Mouse (Mus musculus) c-Kit-negative CD71-positive TER-119-positive erythroid progenitor cells, embryonic 14.5 days (primary cell): ENCODE results near the gene Mpp6.

Experiments used
- DNase-seq: peaks from one replicate; pipeline ENCODE4 v3.0.0-alpha.2; 2013; ENCODE audit warnings: low read depth, low spot score

Gene Mpp6

DNA sequence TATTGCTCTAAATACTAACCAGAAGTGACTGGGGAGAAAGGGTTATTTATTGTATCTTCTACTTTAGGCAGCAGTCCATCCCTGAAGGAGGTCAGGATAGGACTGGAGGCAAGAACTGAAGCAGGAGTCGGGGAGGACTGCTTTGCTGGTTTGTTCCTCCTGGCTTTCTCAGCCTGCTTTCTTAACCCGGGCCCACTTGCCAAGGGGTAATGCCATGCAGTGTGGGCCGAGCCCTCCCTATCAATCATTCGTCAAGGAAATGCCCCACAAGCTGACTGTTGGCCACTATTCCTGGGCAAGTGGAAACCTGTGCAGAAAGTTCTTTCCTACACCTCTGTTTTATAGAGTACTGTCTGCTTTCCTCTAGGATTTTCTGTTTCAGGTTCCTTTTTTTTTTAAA is 39.3 kb downstream of the Mpp6 start:
- no peak for DNase-seq

DNA sequence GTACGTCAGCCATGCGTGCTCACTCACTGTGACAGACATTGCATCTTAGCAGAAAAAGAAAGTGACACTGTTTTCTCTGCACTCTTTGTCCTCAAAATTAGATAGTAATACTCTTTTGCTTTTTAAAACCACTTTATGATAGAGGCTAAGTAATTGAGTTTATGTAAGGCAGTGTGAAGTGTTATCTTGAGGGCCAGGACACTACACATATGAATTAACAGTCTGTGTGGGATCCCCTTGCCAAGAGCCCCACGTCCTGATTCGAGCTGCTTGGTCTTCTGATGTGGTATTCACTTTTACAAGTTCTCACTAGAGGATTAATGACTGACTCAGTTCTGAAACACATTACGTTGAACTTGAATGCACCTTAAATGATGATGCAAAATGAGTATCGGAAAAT is 49.8 kb downstream of the Mpp6 start:
- DNase-seq = no peak

DNA sequence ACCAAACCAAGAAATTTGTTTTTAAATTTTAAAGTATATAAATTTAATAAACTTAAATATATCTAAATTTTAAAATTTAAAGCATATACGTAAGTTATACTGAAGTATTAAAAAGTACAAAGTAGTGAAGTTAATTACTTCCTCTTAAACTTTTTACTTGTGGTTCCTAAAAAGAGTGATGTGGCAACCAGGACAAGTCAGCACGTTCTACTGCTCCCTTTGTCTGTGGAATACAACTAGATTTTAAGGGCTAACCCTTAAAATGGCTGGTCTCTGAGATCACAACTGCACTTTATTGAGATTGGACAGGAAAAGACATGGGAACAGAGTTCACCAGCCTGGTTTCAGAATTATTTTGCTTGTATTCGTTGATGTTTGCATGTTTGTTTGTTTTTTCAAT is 53.0 kb downstream of the Mpp6 start:
- DNase-seq = no peak

DNA sequence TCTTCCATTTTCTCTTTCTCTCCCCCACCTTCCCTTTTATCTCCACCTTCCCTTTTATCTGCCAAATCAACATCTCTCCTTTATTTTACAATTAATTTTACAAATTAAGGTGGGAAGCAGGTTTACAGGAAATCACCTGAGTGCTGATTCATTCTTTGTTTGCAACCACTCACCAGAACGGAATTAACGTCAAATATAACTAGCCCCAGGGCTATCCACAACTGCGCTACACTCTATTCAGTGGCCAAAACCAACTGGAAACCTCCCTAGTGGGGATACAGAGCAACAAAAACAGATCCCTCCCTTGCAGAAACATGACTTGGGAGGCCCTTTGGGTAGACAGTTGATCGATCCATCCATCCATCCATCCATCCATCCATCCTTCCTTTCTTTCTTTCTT is 58.8 kb downstream of the Mpp6 start:
- no peak for DNase-seq

DNA sequence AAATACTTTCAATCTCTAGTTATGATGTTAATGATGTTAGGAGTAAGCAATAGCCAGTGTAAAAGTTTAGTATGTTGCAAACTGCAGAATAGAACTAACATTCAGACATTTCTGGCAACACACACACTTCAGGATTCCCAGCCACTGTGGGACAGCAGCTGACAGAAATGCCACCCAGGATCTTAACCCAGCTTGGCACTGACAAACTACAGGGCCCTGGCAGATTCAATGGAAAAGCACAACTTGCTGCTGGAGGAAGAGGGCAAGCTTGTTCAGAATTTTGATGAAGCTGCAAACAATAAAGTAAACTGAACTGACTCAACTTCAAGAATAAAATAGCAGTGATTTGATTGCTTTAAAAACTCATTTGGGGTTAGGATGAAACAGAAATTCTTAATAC is 59.7 kb downstream of the Mpp6 start:
- DNase-seq = no peak

DNA sequence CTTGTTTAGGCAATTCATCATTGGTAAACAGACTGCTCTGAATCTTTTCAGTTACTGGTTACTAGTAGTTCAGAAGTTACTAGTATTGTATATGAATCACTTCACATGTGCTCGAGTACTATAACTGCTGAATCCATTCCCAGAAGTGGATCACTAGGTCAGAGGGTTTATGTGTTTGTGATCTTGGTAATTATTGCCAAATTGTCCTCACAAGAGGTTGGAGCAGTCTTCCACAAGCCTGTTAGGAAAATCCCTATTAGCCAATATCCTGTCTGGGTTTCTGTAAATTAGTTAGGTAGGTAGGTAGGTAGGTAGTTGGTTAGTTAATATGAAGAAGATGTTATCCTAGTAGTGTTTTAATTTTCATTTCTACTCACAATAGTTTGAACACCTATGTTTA is 65.7 kb downstream of the Mpp6 start:
- no peak for DNase-seq

DNA sequence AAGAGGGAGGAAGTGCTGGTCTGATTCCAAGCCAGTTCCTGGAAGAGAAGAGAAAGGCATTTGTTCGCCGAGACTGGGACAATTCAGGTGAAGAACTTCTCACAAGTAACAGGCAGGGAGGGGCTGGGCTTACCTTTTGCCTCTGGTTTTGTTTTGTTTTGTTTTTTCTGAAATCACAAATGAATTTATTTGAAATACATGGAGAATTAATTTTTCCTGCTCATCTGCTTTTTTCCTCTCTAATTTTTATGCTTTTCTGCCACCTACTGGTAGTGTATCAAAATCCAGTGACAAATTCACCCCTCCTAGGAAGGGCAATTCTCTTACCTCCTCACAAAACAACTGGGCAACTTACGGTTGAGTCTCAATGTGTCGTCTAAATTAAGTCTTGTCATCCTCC is 70.1 kb downstream of the Mpp6 start:
- no peak for DNase-seq

DNA sequence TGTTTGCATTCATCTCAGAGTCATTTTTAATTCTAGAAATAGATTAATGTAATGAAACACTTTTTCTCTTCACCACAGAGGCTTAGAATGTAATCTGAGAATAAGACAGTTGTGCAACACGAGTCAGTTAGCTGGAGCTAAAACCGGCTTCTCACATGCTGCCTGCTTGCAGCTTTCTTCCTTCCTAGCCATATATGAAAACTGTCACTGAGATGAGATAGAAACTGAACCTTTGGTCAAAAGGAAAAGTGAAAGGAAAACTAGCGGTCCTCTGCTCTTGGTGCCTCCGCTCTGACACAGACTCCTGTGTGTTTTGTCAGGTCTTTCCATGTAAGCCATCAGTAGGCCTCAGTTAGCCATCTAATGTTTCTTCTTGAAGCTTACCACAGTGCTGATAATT is 77.9 kb downstream of the Mpp6 start:
- no peak for DNase-seq

DNA sequence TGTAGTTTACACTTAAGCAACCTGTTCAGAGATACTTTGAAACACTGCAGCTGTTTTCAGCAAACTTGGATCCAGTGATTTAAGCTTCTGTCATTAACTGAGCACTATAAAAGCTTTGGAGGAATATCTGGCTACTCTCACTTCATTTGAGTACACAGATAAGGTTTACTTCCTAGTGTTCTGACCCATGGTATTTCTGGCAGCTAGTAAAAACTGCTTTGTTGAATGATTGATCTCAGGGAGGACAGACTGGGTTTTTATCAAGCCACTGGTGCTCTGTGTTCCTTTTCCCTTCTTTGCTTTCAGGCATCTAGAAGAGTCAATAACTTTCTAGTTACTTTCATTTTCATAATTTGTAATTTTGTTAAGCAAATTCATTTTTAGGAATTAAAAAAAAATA is 79.3 kb downstream of the Mpp6 start:
- no peak for DNase-seq

DNA sequence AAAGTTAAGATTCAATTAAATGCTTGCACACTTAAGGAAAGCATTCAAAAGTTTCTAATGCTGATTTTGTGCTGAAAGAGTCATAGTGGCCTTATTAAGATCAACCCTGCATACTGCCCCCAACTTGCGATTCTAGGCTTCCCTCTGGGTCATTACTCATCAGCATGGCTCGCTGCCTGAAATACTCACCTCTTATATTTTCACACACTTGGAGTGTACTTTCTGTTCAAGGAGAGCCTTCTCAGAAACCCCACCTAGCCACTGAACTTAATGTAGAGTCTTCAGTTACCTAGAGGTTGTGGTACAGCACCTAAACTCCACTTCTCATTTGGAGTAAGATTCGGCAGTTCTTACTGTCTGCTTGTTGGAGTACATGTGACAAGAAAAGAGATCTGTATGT is 81.6 kb downstream of the Mpp6 start:
- DNase-seq = no peak

DNA sequence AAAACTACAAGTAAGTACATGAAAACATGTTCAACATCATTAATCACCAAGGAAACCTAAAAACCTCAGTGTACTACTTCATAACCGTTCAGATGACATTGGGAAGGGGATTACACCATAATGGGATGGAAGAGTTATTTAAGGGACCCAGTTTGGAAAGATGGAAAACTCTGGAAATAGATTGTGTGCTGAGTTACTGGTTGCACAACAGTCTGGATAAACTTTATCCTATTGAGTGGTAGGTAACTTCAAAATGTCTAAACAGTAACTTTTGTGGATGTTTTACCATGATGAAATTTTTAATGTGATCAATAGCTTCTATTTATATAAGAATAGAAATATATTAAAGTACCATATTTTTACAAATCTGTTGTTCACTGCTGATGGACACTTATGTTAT is 82.1 kb downstream of the Mpp6 start:
- no peak for DNase-seq

DNA sequence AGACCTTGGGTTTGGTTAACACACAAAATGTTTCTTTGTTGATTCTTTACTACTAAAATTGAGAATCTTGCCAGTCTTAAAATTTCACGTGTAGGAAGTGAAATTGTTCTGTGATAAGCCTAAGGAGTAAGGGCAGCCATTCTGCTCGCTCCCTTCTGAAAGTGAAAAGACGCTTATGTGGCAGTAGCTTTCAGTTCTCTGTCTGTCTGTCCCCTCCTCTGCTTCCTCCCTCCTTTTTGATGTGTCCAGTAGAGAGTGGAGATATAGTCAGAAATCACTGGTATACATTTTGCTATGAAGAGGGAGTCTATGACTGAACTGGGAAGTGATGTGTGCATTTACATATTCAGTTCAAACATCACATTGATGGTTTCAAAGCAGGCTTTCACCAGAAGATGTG is 82.8 kb downstream of the Mpp6 start:
- no peak for DNase-seq

DNA sequence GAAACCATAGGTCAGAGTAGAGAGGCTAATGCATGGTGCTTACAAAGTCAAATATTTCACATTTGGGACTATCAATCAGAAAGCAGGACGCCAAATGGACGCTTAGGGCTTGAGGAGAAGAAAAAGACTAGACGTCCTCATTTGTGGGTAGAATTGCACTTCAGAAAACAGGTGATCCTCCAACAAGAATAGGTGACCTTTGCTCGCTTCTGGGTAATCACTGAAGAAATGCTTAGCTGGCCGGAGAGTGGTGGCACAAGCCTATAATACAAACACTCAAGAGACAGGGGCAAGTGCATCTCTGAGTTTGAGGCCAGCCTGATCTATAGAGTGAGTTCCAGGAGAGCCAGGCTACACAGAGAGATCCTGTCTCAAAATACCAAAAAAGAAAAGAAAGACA is 83.8 kb downstream of the Mpp6 start:
- DNase-seq = no peak

DNA sequence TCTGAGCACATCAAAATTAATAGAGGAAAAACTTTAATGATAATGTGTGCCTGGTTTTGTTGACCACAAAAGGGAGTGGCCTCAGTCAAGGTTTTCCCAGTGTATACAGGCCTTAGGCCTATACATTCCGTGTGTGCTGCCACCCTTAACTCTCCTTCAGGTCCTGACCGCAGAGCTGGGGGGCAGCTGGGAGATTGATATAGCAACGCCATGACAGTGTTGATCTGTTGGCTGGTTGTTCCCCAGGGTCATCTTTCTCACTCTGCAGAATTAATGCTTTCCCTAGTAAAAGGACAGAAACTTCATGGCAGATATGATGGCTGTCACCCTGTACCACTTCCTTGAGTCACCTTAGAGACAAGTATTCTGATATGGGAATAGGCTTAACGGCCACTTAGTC is 94.3 kb downstream of the Mpp6 start:
- no peak for DNase-seq

DNA sequence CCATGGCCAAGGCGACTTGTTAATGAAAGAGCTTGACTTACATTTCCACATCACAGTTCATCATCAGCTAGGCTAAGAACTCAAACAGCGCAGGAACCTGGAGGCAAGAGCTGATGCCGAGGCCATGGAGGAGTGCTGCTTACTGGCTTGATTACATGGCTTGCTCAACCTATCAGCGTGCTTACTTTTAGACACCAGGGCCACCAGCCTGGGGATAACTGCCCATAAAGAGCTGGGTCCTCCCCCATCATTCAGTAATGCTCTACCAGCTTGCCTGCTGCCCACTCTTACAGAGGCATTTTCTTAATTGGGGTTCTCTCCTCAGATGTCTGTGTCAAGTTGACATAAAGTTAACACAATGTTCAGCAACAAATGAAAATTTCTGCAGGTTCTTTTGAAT is 95.1 kb downstream of the Mpp6 start:
- no peak for DNase-seq

DNA sequence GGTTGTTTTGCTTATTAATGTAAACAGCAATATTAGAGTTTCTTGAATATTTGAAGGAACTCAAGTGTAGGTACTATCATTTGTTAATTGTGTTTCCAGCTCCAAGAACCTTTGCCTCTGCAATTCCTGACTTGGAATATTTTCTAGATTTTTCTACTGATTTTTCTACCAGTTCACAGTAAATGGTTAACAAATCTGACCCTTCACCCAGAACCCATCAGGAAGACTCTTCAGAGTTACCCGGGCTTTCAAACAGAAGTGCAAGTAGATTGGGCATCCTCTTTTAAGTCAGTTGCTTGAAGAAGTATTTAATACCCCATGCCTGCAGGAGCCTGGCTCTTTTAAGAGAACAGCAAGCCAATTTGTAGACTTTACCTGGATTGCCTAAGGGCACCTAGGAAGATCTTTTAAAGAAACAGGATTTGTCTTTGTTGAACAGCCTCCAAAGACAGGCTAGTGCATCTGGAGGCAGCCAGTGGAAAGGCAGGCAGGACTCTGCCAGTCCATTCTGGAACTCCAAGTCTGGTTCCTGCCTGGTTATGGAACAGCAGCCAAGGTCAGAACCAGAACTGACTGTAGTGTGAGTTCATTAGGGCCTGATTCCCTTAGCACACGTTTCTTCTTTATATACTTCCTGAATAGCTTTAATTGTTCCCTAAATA is 104.8 kb downstream of the Mpp6 start:
- DNase-seq = no peak

DNA sequence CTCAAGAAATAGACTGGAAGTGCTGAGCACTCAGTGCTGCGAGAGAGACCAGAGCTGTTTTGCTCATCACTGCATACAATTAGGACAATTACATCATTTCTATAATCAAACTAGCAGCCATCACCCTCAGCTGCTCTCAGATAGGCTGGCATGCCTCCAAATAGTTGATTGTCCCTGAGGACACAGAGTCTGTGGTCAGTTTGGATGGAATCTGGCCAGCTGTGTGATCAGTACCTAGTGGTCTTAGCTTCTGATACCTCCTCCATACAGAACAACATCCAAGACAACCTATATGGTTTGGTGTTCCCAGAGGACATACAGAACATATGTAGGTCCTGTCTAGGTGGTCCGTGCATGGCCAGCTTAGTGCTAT is 105.3 kb downstream of the Mpp6 start:
- no peak for DNase-seq

DNA sequence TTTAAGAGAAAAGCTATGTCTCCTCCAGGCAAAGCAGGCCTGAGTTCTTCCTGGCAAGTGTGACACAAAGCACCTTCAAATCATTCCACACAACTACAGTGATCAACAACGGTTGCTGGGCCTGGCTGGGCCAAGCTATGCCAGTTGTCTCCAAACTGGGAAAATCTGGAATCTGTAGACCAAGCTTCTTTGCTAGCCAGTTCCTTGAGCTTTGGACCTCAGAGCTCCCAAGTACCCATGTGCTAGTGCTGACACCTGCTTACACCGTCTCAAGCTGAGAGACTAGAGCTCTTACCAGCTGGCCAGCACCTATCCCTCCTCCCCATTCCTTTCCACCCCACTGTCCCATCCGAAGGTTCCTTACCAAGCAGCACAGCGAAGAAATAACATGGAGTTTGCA is 105.9 kb downstream of the Mpp6 start:
- no peak for DNase-seq

DNA sequence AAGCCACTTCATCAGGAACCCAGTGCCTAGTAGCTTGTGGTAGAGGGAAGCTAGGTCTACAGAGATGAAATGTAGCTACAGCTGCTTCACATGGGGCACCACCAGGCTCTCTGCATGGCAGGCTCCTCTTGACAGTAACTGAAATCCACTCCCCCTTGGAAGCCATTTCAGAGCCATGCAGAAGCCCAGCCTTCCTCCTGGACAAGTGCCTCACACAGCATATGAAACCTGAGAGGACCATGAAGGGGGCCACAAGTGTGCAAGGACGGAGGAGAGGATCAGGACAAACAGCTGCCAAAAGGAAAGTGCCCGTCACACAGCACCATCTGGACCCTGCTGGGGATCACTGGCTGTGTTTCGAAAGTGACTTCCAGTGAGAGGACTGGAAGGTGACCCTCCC is 108.6 kb downstream of the Mpp6 start:
- DNase-seq = no peak

DNA sequence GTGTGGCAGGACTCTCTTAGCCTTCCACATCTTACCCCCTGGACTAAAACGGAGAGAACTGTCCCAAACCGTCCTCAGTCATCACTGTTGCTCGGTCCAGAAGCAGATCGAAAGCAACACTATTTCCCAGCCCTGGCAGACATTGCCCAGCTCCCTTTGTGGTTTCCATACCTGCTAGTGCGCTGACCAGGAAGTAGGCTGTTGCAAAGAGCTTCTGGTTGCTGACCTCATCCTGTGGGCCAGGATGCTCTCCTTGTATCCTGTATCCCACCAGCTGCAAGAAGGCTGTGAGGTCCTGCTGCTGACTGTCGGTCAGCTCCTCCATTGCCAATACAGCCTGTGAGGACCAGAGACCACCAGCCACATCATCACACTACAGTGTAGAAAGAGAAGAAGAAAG is 109.0 kb downstream of the Mpp6 start:
- DNase-seq = no peak

DNA sequence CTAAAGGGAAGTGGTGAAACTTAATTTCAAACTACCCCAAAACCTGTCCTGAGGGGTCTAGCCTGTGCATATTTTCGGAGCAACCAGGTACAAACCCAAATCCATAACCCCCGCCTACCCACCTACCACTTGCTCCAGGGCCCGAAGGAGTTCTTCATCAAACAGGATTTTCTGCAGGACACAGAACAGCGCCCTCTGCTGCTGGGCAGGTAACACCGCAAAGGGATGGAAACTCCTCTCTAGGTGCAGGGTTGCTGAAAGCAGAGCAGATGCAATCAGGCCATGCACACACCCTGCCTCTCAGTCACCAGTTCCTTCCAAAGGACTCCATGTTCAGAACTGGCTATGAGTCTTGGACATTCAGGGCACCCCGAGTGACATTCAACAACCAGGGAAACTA is 110.8 kb downstream of the Mpp6 start:
- DNase-seq = no peak

DNA sequence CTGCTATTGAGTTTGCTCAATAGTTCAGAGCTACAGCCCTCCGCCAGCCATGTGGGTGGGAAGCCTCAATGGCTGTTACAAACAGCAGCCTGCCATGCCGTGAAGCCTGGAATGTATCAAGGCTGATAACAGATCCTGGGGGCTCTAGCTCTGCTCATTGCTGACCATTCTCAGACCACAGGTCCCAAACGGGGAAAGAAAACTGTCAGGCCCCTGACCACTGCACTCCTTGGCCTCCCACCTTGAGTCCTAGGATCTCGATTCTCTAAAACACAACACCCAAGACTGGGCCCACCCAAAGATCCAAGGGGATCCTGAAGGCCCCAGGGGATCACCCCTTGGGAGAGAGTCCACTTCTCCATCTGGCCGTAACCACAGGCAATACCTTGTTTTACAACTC is 112.3 kb downstream of the Mpp6 start:
- no peak for DNase-seq

DNA sequence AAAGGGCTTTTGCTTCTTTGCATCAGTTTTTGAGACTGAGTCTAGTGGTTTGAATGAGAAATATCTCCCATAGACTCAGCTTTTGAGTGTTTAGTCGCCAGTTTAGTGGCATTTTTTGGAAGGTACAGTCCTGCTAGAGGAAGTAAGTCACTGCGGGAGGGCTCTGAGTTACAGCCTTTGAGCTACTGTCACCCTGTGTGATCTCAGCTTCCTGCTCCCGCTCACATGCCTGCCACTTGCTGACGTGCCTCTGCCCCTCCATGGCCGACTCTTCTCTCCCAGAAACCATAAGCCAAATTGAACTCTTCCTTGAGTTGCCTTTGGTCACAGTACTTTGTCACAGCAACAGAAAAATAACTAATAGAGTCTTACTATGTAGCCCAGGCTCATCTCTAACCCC is 112.9 kb downstream of the Mpp6 start:
- DNase-seq = no peak

DNA sequence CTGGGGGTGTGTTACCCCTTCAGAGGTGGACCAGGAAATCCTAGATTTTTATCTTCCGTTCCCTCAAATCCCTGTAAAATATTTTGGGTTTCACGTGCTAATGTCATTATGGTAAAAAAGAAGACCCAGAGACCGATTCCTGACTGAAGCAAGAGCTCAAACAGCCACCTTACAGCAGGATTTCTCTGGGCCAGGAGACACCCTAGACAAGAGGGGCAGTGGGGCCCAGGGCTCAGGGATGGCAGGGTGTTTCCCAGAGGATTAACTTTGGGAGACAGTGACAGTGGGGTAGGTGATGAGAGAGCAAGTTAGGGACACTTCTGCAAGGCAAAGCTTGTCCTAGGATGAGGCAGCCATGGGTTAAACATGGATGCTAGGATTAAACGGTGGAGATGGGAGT is 113.6 kb downstream of the Mpp6 start:
- DNase-seq = no peak

DNA sequence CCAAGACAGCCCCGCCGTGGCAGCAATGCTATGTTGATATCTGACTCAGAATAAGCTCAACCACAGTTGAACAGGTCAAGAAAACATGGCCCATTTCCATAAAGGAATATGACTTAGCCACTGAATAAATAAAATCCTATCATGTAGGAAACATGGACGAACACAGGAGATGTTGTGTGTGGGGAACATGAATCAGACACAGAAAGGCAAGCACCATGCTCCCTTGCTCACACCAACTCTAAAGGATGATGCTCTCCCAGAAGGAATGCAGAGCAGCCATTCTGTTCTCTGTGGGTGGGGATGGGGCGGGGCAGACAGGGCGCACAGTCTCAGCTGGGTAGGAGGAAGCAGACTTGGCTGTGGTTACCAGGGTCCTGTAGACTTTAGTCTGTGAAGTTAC is 115.2 kb downstream of the Mpp6 start:
- DNase-seq = no peak
